Mouse (Mus musculus): ENCODE measurements around the gene Kremen2.
A peak's percentile ranks its signal among the peaks of the same experiment; 100 is the strongest.

Kremen2 gene

DNA sequence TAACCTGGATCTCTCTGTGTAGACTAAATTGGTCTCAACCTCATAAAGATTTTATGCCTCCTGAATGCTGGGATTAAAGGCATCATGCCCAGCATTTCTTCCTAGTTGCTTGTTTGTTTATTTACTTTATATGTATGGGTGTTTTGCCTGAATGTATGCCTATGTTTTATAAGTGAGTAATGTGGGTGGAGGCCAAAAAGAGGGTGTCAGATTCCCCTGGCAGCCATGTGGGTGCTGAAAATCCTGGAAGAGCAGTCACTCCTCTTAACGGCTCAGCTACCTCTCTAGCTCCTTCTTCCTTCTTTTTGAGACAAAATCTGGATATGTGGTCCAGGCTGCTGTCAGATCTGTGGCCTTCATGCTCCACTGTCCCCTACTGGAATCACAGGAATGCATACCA, 15.2 kb downstream of the Kremen2 start:
- no peak for DNase-seq

DNA sequence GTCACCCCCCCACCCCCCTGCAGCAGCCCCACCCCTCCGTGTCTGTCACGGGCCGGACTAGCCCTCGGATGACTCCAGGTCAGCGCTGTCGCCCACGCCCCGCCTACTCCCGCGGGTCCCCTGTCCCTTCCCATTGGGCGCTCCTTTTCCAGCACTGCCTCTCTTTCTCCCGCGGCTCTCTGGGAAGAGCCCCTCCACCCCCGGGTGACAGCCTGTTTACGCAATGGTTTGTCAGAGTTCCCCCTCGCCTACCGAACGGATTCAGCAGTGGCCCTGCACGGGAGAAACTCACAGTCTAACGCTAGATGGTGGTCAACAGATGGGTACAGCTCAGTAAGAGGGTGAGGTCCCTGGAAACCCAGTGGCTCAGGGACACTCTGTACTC, 18.9 kb downstream of the Kremen2 start:
- DNase-seq = peak; percentile 79

DNA sequence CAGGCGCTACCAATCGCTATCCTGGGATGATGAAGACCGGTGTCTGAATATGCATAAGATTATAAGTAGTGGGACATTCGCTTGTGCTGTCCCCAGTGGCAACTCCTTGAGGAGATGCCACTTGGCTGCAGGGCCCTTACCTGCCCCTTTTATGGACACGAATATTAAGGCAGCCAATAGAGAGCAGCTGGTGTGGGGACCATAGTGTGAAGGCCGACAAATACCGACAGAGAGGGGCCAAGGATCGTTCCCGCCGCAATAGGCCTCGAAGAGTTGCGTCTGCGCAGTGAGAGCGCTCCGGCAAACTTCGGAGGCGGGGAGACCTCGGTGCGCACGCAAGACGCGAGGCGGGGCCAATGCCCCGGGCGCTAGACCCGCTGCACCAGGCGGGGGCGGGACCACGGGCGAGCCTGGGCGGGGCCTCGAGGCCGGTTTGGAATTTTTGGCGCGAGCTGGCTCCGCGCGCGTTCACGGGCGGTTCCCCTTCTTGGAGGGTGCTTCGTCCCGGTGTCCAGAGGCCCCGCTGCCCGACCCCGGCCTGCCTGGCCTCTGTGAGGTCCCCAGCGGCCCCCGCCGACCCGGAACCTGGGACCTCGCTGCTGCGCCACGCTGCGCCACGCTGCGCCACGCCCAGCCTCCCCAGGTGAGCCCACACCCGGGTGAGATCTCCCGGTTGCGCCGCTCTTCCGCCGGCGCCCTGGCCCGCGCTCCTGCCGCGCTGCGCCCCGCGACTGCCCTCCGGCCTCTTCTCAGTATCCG, 19.5 kb downstream of the Kremen2 start, which contains the start of gene Pkmyt1:
Gene Pkmyt1 (plus strand): TSS at position 338 of the 759 bp plus-strand sequence.
- DNase-seq = peak; percentile 94 to 98

DNA sequence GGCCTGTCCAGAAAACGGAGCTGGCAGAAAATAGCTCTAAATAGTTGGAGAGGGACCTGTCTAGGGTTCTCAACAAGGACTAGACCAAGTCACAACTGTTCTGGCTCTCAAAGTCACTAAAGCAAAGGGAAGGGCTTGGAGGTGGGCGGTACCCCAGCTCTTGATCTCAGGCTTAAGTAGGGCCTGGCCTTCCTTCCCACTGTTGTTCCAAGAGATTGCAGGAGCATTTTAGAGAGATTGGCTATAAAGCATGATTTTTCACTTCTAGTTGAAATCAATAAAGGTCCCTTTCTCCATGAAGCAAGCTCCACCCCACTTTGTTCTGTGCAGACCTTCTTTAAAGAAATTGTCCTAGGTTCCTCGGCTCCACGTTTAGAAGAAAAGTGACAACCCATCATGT, 20.2 kb downstream of the Kremen2 start:
- DNase-seq = no peak

DNA sequence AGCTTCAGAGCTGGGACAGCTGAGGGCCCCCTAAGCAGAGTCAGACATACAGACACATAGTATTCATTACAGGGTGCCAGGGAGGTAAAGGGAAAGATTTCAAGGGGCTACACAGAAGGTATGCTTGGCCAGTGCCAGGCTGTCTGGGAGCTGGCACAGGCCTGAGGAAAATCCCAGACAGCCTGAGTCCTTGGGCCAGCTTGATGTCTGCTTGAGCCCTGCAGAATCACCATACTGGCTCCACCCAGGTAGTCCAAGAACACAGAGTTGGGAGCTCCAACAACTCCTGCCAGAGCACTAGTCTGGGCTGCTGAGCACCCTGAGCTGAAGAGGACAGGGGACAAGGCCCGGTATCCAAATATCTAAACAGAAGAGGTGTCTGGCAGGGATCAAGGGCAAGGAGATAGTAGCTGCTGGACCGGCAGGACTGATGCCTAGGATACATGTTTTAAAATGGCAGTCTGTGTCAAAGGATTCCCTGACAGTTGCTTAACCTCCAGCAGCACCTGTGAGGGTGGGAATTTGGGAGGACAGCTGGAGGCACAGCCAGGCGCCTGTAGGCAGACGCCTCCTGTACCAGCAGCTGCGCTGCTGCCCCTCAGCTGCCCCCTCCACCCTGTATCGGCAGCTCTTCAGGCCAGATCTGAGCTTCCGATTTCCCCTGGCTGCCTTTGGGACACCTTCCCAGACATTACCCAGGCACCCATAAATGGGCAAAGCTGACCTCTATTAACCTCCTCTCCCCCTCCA, 23.1 kb downstream of the Kremen2 start, which contains the start of gene 1520401A03Rik:
Gene 1520401A03Rik (minus strand): TSS at position 408 of the 750 bp plus-strand sequence.
- DNase-seq = no peak

DNA sequence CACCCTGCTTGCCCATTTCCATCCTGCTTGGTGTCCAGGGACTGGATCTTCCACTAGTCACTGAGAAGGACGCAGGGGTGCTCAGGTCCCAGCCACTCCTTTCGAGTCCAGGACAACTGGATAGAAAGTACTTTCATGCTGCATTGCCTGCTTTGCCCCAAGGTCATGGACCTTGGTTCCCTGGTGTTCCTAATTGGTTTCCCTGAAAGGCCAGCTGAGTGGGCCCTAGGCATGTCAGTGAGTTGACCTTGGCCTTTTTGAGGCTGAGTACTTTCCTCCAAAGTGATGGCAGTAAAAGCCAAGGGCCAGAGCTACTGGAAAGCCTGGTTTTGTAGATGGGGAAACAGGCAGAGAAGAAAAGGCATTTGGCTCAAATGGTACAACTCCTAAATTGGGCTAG, 23.7 kb downstream of the Kremen2 start:
- no peak for DNase-seq

DNA sequence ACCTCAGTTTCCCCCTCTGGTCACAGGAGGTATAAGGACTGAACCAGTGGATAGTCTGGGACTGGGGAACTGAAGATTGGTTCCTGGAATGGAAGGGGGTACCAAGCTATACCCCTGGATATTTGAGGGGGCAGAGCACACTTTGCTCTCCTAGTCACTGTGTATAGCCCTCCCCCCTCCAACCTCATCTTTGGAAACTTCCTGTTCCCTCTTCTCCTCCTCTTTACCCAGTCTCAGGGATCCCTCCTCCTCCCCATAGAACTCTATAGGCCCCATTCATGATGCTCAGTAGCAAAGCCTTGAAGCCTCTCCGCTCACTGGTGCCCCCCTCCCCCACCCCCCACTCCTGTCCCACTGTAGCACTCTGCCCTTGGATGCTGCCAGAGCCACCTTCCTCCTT, 26.2 kb downstream of the Kremen2 start:
- DNase-seq = no peak

DNA sequence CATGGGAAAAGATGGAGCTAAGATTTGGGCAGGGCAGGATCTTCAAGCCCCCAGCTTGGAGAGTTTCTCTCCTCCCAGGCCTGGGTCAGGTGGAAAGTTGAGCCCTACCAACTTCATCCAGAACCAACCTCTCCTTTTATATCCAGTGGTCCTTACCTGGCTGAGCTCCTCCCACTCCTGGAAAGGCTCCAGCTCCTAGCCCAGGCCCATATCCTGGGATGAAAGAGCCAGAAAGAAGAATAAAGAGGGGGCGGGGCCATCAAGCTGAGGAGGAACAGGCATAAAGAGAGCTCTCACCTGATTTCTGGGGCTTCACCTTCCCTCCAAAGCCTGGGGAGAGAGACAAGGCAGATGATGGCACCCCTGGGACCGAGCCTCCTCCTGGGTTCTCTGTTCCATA, 28.6 kb downstream of the Kremen2 start:
- DNase-seq = no peak

DNA sequence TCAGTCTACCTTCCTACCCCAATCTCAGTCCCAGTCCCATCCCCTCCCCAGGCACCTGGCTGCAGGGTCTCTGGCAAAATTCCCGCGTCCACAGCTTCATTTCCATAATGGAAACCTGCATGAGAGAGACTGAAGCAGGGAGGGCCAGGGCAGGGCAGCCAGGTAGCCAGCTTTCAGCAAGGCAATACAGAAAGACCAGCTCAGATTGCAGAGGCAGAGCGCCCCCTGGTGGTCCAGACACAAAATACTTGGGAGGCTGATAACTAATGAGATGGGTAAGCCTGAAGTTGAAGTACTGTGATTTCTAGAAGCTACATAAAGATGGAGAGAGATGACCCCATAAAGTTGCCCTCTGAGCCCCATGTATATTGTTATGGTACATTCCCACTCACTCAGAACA, 39.4 kb downstream of the Kremen2 start:
- DNase-seq = peak; percentile 69 to 90

DNA sequence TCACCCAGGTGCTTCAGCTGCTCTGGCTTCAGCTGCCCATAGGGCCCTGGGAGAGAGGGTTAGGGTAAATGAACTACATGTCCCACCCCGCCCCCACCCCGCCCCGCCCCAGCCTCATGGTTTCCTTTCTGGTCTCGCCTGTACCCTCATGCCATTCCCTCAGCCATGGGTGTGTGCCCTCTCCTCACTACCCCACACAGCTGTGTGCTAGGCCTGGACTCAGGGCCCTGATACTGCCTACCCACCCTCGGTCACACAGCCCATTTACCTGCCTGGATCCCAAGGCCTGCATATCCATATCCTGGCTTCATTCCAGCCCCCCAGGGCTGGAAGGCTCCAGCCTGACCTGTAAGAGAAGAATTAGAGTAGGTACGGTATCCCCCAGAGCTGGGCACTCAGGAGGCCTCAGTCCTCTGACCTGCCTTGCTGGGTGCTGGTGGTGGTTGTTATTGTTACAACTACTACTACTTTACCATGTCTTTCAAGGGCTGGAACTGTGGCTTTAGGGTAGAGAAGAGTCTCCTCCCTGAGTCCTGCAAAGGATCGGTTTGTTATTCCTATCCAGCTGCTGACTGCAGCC, 40.0 kb downstream of the Kremen2 start:
- DNase-seq = no peak

DNA sequence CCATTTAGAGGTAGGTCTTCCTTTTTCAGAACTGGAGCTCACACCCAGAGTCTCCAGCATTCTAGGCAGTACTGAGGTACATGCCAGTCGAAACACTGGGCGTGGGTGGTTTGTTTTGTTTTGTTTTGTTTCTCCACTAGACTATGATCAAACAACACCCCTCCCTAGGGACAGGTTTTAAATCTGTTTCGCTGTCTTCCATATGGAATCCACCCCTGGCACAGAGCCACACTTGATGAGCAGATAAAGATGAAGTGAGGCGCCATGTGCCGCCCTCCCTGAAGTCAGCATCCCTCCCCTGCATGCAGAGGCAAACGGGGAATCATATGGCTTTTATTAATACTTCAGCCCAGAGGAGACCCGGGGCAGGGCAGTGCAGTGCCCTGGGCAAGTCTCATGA, 40.9 kb downstream of the Kremen2 start:
- DNase-seq = no peak

DNA sequence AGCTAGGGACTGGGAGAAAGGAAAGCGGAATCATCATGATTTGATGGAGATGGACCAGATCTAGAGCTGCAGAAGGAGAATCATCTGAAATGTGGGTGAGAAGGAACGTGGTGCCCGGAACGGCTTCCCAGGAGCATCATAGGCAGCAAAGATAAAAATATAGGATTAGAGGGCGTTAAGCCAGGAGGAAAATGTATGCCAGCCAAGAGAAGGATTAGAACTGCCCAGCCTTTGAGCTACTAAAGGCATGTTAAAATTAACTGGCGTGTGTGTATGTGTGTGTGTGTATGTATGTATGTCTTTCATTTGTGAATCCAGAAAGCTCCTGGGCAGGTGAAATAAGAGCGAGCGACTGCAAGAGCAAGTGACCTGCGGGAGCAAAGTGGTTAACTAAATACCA, 42.3 kb downstream of the Kremen2 start:
- DNase-seq = no peak

DNA sequence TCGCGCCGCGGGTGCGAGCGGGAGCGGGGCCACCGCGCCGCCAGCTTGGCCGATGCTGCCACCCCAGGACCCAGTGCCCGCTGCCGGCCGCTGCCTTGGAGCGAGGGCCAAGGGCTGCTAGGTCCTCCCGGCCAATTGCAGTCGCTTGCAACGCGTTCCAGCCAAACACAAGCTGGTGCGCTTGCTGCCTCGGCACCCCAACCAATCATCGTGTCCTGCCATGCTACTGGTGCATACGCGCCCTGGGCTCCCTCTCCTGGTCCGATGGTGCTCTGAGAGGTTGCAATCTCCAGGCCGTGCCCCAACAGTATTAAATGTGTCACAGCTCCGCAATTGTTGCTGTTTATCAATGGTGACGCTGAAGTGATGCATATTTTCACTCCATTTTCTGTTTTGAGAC, 45.6 kb downstream of the Kremen2 start:
- DNase-seq = peak; percentile 96 to 97

DNA sequence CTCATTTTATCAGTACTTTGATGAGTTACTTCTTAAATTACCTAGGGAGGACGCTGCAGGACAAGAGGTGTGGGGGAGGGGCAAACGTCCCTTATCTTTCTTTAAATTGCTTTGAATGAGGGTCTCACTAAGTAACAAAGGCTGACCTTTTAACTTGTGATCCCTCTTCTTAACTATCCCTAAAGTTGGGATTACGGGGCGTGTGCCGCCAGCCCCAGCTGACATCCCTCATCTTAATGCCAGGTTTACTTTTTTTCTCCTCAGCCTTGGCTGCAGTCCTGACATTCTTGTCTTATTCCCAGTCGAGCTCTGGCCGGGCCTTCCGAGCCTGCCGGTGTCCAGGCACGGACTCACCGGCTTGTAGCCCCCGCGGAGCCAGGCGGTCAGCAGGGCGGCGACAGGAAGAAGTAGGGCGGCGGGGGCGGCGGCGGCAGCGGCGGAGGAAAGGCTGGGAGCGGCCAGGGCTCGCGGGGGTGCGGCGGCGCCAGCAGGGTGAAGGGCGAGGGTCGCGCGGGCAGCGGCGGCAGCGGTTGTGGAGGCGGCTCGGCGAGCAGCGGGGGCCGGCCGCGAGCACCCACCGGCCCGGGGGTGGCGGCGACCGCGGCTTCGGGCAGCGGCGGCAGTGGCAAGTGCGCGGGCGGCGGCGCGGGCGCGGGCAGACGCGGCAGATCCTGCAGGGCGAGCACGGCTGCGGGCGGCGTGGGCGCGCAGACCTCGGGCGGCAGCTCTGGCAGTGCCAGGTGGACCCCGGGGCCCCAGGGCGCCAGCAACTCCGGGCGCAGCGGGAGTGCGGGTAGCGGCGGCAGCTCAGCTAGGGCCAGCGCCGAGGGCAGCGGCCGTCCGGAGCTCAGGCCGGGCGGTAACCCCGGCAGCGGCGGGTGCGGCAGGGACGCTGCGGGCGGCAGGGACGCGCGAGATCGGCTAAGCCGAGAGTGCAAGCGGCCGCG, 46.2 kb downstream of the Kremen2 start:
- peak; percentile 49 to 72 for DNase-seq

DNA sequence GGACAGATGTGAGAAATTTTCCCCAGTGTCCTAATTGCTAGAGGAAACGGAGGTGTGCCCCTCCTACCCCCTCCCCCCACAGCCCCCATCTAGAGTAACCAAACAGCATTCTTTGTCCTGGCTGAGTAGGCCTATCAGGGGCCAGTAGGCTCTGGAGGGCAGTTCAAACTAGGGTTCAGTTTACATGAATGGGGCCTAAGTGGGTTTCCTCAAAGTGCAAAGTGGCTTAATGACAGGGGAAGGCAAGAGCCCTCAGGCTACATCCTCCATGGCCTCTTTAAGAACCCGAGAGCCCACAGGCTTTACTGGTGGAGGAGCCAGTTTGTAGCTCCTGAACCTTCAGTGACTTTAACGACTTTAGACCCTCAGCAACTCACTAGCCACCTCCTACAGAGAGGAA, 49.8 kb downstream of the Kremen2 start:
- no peak for DNase-seq

DNA sequence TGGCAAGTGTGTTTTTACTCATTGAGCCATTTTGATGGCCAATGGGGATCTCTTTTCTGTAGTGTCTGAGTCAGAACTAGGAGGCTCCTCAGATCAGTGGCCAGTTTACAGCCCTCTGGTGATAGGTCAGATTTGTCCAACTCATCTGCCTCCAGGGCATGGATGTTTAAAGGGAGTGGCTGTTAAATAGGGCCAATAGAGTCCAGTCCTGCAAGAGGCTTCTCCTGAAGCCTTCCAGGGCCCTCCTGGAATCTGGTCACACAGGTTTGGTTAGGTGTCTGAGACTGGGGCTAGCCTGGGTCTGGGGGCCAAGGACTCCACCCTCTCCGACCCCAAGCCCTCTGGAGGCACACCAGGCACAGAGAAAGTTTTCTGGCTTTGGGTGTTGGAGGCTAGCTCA, 51.1 kb downstream of the Kremen2 start:
- no peak for DNase-seq

Measured in kidney, postnatal 36 days (tissue).